Mouse (Mus musculus): ENCODE results near the gene Fam184b. TPM values are rescaled to one million over a fixed set of nuclear protein-coding genes. Genes with fewer than 3 reads are reported as not detected.

The Fam184b gene
- polyA plus RNA-seq, 1 experiment from 2014 or later, result 0.06 TPM

- WGBS (ENCODE audit: insufficient replicate concordance), result 57% methylated on average over 4 of the region's 4 CpGs
Measured at GRCm38 (mm10) chr5:45491776-45492175, 147.6 kb downstream of the Fam184b start.

GRCm38 (mm10) chr5:45483654-45484053 is 155.8 kb downstream of the Fam184b start:
- no peaks in the 10 kb centered on the region for H3K4me1 ChIP-seq (replicated peaks)
- H3K27me3 ChIP-seq, result no peaks in the 10 kb centered on the region
- no peak overlapping the region for H3K27ac ChIP-seq (replicated peaks)
- no peaks in the 10 kb centered on the region for H3K9me3 ChIP-seq (replicated peaks)
- 60% methylated on average over 1 of the region's 1 CpGs for WGBS (ENCODE audit: insufficient replicate concordance)
- H3K4me2 ChIP-seq, result no peak overlapping the region
- no peak overlapping the region for H3K4me3 ChIP-seq (replicated peaks)
- no peak for ATAC-seq (ENCODE audit: insufficient read depth)
- H3K36me3 ChIP-seq (replicated peaks), result no peaks in the 10 kb centered on the region
- no peak overlapping the region for H3K9ac ChIP-seq

More at GRCm38 (mm10) chr5:45491776-45492175, 147.6 kb downstream of the Fam184b start:
- Histone ChIP-seq H3K9me3 (replicated peaks) (no peaks in the 10 kb centered on the region), H3K27ac (replicated peaks) (no peak overlapping the region), H3K4me3 (replicated peaks) (no peak overlapping the region), H3K9ac (no peak overlapping the region), H3K4me2 (no peak overlapping the region), H3K27me3 (0 out of 2 replicates have a peak, but pooled peaks cover 9% of the 10 kb centered on the region), H3K4me1 (replicated peaks) (peaks cover 28% of the 10 kb centered on the region), H3K36me3 (replicated peaks) (peaks cover 2% of the 10 kb centered on the region; the same call in 1 of the 2 replicates)
- ATAC-seq (ENCODE audit: insufficient read depth), result no peak

GRCm38 (mm10) chr5:45482607-45483006 is 156.8 kb downstream of the Fam184b start:
- WGBS (ENCODE audit: insufficient replicate concordance), result 41% methylated on average over 3 of the region's 3 CpGs
- Histone ChIP-seq H3K27me3 (no peaks in the 10 kb centered on the region), H3K4me1 (replicated peaks) (no peaks in the 10 kb centered on the region), H3K27ac (replicated peaks) (no peak overlapping the region), H3K36me3 (replicated peaks) (no peaks in the 10 kb centered on the region), H3K4me3 (replicated peaks) (no peak overlapping the region), H3K4me2 (no peak overlapping the region), H3K9me3 (replicated peaks) (no peaks in the 10 kb centered on the region), H3K9ac (no peak overlapping the region)
- ATAC-seq (ENCODE audit: insufficient read depth), result no peak

- ATAC-seq (ENCODE audit: insufficient read depth), result no peak
- no peaks in the 10 kb centered on the region for H3K27me3 ChIP-seq
- WGBS (ENCODE audit: insufficient replicate concordance), result 66% methylated on average over 2 of the region's 2 CpGs
Measured at GRCm38 (mm10) chr5:45481125-45481524, 158.3 kb downstream of the Fam184b start.

GRCm38 (mm10) chr5:45480066-45480465 is 159.3 kb downstream of the Fam184b start:
- no peak overlapping the region for H3K9ac ChIP-seq
- no peaks in the 10 kb centered on the region for H3K4me1 ChIP-seq (replicated peaks)
- no peak for ATAC-seq (ENCODE audit: insufficient read depth)
- 56% methylated on average over 1 of the region's 1 CpGs for WGBS (ENCODE audit: insufficient replicate concordance)
- no peaks in the 10 kb centered on the region for H3K9me3 ChIP-seq (replicated peaks)
- no peaks in the 10 kb centered on the region for H3K27me3 ChIP-seq
- H3K36me3 ChIP-seq (replicated peaks), result no peaks in the 10 kb centered on the region
- H3K4me3 ChIP-seq (replicated peaks), result no peak overlapping the region
- no peak overlapping the region for H3K4me2 ChIP-seq
- H3K27ac ChIP-seq (replicated peaks), result no peak overlapping the region

More at GRCm38 (mm10) chr5:45481125-45481524, 158.3 kb downstream of the Fam184b start:
- Histone ChIP-seq H3K4me1 (replicated peaks) (no peaks in the 10 kb centered on the region), H3K9ac (no peak overlapping the region), H3K36me3 (replicated peaks) (no peaks in the 10 kb centered on the region), H3K4me2 (no peak overlapping the region), H3K27ac (replicated peaks) (no peak overlapping the region), H3K9me3 (replicated peaks) (no peaks in the 10 kb centered on the region), H3K4me3 (replicated peaks) (no peak overlapping the region)

Other genes with a start within 250 kb of the Fam184b start
- gene Qdpr, start 189.4 kb downstream of the Fam184b start, polyA plus RNA-seq (2015; fragmentation: Nextera tagmentation; extraction: Ambion mirVana), result 85.3 and 101 TPM in 2 replicates
- not detected in 2 replicates for gene Clrn2, start 185.9 kb downstream of the Fam184b start, polyA plus RNA-seq (2015; fragmentation: Nextera tagmentation; extraction: Ambion mirVana)
- gene Lap3, start 146.2 kb downstream of the Fam184b start, polyA plus RNA-seq (2015; fragmentation: Nextera tagmentation; extraction: Ambion mirVana), result 37.3 and 39.1 TPM in 2 replicates
- gene Med28, start 119.4 kb downstream of the Fam184b start, polyA plus RNA-seq (2015; fragmentation: Nextera tagmentation; extraction: Ambion mirVana), result 82.1 and 92.2 TPM in 2 replicates
- gene Ncapg, start 30.3 kb upstream of the Fam184b start, polyA plus RNA-seq (2015; fragmentation: Nextera tagmentation; extraction: Ambion mirVana), result 44.5 and 47.7 TPM in 2 replicates
- gene Lcorl, start 218.0 kb upstream of the Fam184b start, polyA plus RNA-seq (2015; fragmentation: Nextera tagmentation; extraction: Ambion mirVana), result 6.6 and 7.0 TPM in 2 replicates